Mouse (Mus musculus) heart, postnatal 14 days (tissue): Measurements from ENCODE around the gene Olfr1348. TPM values are rescaled to one million over a fixed set of nuclear protein-coding genes. Genes with fewer than 3 reads are reported as not detected.
"Not testable (repeated sequence)": the region's sequence is repeated elsewhere in the genome, so short reads cannot be mapped to it uniquely, and the experiment has no call there.

Experiments used
- DNase-seq, 2 experiments: peaks; one replicate each; pipeline ENCODE4 v3.0.0; 2021 to 2022
- intact Hi-C: fragments of 180-260 bp; cut with DNase I; formaldehyde crosslinking; loops from one replicate; pipeline ENCODE4 v1.15.1; 2025
- long read RNA-seq, 2 experiments: library from polyadenylated mRNA; stranded (forward); transcript quantifications; one replicate each; pipeline ENCODE4 v2.0.0; 2021
- total RNA-seq, 2 experiments: library from RNA; stranded (reverse); gene quantifications; 2 replicates each; pipeline ENCODE4 v1.2.3; 2021

The Olfr1348 gene
- not detected for total RNA-seq
- long read RNA-seq, experiment 1 = 0 reads
- long read RNA-seq, experiment 2 = 0 reads

- intact Hi-C loops = no loop called here
- no peak for DNase-seq
Observed at GRCm38 (mm10) chr7:6508648-6509047, at the start of gene Olfr1348. Olfr1348 (minus strand) TSS chr7:6508748.

- no peak for DNase-seq
- intact Hi-C loops = no loop called here
Observed at GRCm38 (mm10) chr7:6526141-6526540, 17.6 kb upstream of the Olfr1348 start.

GRCm38 (mm10) chr7:6525001-6525400 is 16.5 kb upstream of the Olfr1348 start:
- intact Hi-C loops = no loop called here
- DNase-seq = no peak

- intact Hi-C loops = no loop called here
Observed at GRCm38 (mm10) chr7:6522850-6523249, 14.3 kb upstream of the Olfr1348 start, which contains the start of gene Olfr1349. Olfr1349 (minus strand) TSS chr7:6522950.

GRCm38 (mm10) chr7:6521666-6522065 is 13.1 kb upstream of the Olfr1348 start:
- DNase-seq = no peak
- intact Hi-C loops = no loop called here

More at GRCm38 (mm10) chr7:6522850-6523249, 14.3 kb upstream of the Olfr1348 start, which contains the start of gene Olfr1349:
- DNase-seq = no peak

DNA sequence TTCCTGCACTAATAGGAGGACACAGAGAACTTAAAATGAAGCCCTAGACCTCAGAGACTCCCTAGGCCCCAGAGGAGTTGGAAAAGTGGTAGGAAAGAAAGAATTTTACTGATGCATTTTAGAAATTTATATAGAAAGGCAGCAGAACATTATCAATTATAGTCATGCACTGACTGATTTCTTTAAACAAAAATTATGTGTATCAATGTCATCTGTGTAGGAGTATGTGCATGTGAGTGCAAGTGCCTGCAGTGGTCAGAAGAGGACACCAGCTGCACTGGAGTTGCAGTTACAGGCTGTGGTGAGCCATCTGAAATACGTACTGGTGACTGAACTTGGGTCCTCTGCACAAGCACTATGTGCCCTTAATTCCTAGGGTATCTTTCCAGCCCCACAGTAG is 8.9 kb downstream of the Olfr1348 start, which contains the start of gene Olfr1347:
Olfr1347 (minus strand) TSS at position 101 of the 400 bp plus-strand sequence.
- intact Hi-C loops = no loop called here

GRCm38 (mm10) chr7:6486841-6487240 is 21.7 kb downstream of the Olfr1348 start, which contains the start of gene Olfr5:
Olfr5 (minus strand) TSS chr7:6486941.
- intact Hi-C loops = no loop called here

More for the DNA sequence above, 8.9 kb downstream of the Olfr1348 start, which contains the start of gene Olfr1347:
- DNase-seq = no peak

GRCm38 (mm10) chr7:6477633-6478032 is 30.9 kb downstream of the Olfr1348 start:
- intact Hi-C loops, DNase-seq: not testable (repeated sequence)

More at GRCm38 (mm10) chr7:6486841-6487240, 21.7 kb downstream of the Olfr1348 start, which contains the start of gene Olfr5:
- no peak for DNase-seq

DNA sequence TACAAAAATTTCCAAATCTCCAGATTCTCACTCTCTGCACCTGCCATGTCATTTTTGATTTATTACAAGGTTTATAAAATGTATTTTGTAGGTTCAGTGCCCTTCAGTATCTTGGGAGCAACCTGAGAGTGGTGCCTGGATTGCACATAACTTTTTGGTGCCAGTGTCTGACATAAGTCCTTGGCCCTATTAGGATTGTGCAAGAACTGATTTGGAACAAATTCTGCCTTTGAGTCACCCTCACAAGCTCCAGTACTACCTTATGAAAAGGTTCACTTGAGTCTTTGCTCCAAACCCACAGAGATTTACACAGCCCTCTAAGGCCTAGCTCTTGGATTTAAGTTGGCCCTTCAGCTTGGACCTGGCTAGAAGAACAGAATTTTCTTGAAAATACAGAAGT is 41.6 kb downstream of the Olfr1348 start, which contains the start of gene Olfr1346:
Olfr1346 (plus strand) TSS at position 151 of the 400 bp plus-strand sequence.
- intact Hi-C loops = no loop called here
- no peak for DNase-seq

DNA sequence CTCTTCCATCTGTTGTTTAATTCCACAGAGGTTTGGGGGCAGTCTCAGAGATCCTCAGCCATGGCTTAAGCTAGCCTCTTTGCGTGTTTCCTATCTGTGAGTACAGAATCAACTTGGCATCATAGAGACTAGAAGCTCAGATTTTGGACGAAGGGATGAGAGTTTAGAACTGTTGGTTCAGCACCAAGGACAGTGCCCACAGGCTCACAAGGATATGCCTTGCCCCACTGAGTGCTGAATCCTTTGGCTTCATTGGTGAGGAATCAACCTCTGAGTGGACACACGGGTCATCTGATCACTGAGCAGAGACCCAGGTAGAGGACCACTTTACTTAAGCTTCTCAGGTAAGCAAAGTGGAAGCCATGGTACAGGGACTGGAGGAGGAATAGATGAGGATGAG is 52.1 kb downstream of the Olfr1348 start:
- DNase-seq = no peak
- intact Hi-C loops = no loop called here

DNA sequence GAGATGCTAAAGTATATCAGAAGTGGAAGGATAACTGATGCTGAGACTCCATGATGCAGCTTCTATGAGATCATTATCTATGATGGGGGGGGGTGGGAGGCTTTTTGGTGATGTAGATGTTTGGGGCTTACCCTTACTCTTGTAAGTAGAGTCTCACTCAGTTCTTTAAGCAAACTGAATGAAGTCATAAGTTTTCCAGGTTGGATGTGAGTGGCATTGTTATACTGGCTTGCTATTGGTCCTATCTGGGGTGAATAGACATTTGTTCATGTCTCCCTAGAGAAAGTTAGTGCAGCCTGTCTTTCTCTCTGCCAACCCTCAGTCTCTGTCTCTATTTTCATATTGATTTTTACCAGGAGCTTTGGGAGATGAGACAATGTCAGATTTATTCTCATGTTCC is 52.7 kb downstream of the Olfr1348 start, which contains the start of gene Olfr1336:
Olfr1336 (plus strand) TSS at position 301 of the 400 bp plus-strand sequence.
- no peak for DNase-seq
- intact Hi-C loops = no loop called here

Other genes starting within 250 kb of the Olfr1348 start
- gene Zfp667, start 222.2 kb downstream of the Olfr1348 start, total RNA-seq = 1 to 10 TPM; 3.2 to 3.5 TPM
- 1 to 10 TPM; 1.0 to 1.5 TPM for gene Zfp583, start 177.5 kb downstream of the Olfr1348 start, total RNA-seq
- under 1 TPM; 0.22 to 0.32 TPM for gene Gm3854, start 165.0 kb downstream of the Olfr1348 start, total RNA-seq
- 1 to 10 TPM; 2.2 to 2.4 TPM for gene Zfp78, start 145.5 kb downstream of the Olfr1348 start, total RNA-seq
- 1 to 10 TPM; 2.6 to 3.2 TPM for gene Zfp28, start 125.5 kb downstream of the Olfr1348 start, total RNA-seq
- gene Smim17, start 110.0 kb downstream of the Olfr1348 start, total RNA-seq = not detected
- not detected for gene Gm20715, start 98.5 kb downstream of the Olfr1348 start, total RNA-seq
- gene Olfr1344, start 70.1 kb downstream of the Olfr1348 start, total RNA-seq = not detected
- not detected for gene Olfr1336, start 52.6 kb downstream of the Olfr1348 start, total RNA-seq
- not detected for gene Olfr1346, start 41.6 kb downstream of the Olfr1348 start, total RNA-seq
- not detected for gene Olfr5, start 21.8 kb downstream of the Olfr1348 start, total RNA-seq
- gene Olfr1347, start 9.0 kb downstream of the Olfr1348 start, total RNA-seq = not detected
- not detected for gene Olfr1349, start 14.2 kb upstream of the Olfr1348 start, total RNA-seq
- not detected for gene Olfr1350, start 56.1 kb upstream of the Olfr1348 start, total RNA-seq
- gene Zim1, start 187.7 kb upstream of the Olfr1348 start, total RNA-seq = 1 to 10 TPM; 4.9 to 5.8 TPM
- 10 to 100 TPM; 32.4 to 35.5 TPM for gene Peg3, start 221.7 kb upstream of the Olfr1348 start, total RNA-seq
- gene Usp29, start 221.8 kb upstream of the Olfr1348 start, total RNA-seq = under 1 TPM; 0.22 to 0.57 TPM